Mouse (Mus musculus) MEL (cell line): ENCODE data around the gene Psmd3. TPM values are rescaled to one million over a fixed set of nuclear protein-coding genes. Genes with fewer than 3 reads are reported as not detected.

Source experiments
- DNase-seq: peaks from one replicate; pipeline ENCODE4 v3.0.0; 2011; ENCODE audit warnings: low read depth, low spot score
- H3K27ac ChIP-seq: 2 replicates; pipeline ENCODE4 v1.5.1; 2012; ENCODE audit warnings: low read depth, mild to moderate bottlenecking, control low read depth, low read length, moderate library complexity; ENCODE audit not compliant: control insufficient read depth
- H3K27me3 ChIP-seq, 2 experiments: fragments of 150-350 bp in 1 of 2; sonication (generic) in 1 of 2; 2 replicates each; pipeline ENCODE4 v1.6.1; 2012; ENCODE audit warnings: low read length in 2 of 2, mild to moderate bottlenecking in 2 of 2, improper control_type of control experiment in 1 of 2, moderate library complexity in 1 of 2; ENCODE audit not compliant: insufficient read depth in 2 of 2, control insufficient read depth in 1 of 2
- H3K36me3 ChIP-seq, 2 experiments: 2 replicates each; pipeline ENCODE4 v1.6.1; 2012 to 2014; ENCODE audit warnings: low read length in 2 of 2, improper control_type of control experiment in 1 of 2, inconsistent platforms in 1 of 2, mild to moderate bottlenecking in 1 of 2; ENCODE audit not compliant: insufficient read depth in 2 of 2, control insufficient read depth in 1 of 2
- H3K4me1 ChIP-seq, 2 experiments: fragments of 150-350 bp in 1 of 2; sonication (generic) in 1 of 2; 2 replicates each; pipeline ENCODE4 v1.6.1; 2012; ENCODE audit warnings: low read length in 2 of 2, improper control_type of control experiment in 1 of 2, mild to moderate bottlenecking in 1 of 2; ENCODE audit not compliant: insufficient read depth in 2 of 2, control insufficient read depth in 1 of 2
- H3K4me3 ChIP-seq, 2 experiments: fragments of 150-350 bp in 1 of 2; sonication (generic) in 1 of 2; 2 replicates each; pipeline ENCODE4 v1.5.1; 2012; ENCODE audit warnings: low read depth in 2 of 2, low read length in 2 of 2, mild to moderate bottlenecking in 2 of 2, moderate library complexity in 2 of 2, control low read depth in 1 of 2, improper control_type of control experiment in 1 of 2; ENCODE audit not compliant: control insufficient read depth in 1 of 2, insufficient read depth in 1 of 2
- H3K79me2 ChIP-seq: 2 replicates; pipeline ENCODE4 v1.6.1; 2012; ENCODE audit warnings: mild to moderate bottlenecking, low read length, moderate library complexity; ENCODE audit not compliant: control insufficient read depth, poor library complexity, insufficient read depth
- H3K9ac ChIP-seq: 2 replicates; pipeline ENCODE4 v1.6.1; 2012; ENCODE audit warnings: low read depth, mild to moderate bottlenecking, control low read depth, low read length, moderate library complexity; ENCODE audit not compliant: control insufficient read depth, poor library complexity, severe bottlenecking
- H3K9me3 ChIP-seq: fragments of 150-350 bp; sonication (generic); replicated peaks from 2 replicates; pipeline ENCODE4 v1.6.1; 2012; ENCODE audit warnings: mild to moderate bottlenecking, low read length, improper control_type of control experiment, moderate library complexity; ENCODE audit not compliant: insufficient read depth
- CHD1 ChIP-seq: IDR thresholded peaks from 2 replicates; pipeline ENCODE4 v1.6.1; 2012; ENCODE audit warnings: low read depth, mild to moderate bottlenecking, inconsistent platforms, low read length, improper control_type of control experiment
- CTCF ChIP-seq, 3 experiments: IDR thresholded peaks in 2 of 3; conservative IDR thresholded peaks in 1 of 3; 2 replicates each; pipeline ENCODE4 v1.5.1; 2011 to 2012; ENCODE audit warnings: low read length in 3 of 3, low read depth in 2 of 3, mild to moderate bottlenecking in 2 of 3, improper control_type of control experiment in 1 of 3, inconsistent platforms in 1 of 3, mixed read lengths in 1 of 3, moderate library complexity in 1 of 3; ENCODE audit not compliant: control insufficient read depth in 1 of 3, insufficient read depth in 1 of 3, poor library complexity in 1 of 3, severe bottlenecking in 1 of 3
- E2F4 ChIP-seq: IDR thresholded peaks from 2 replicates; pipeline ENCODE4 v1.6.1; 2011; ENCODE audit warnings: low read depth, low read length, improper control_type of control experiment, borderline replicate concordance
- GATA1 ChIP-seq: IDR thresholded peaks from 2 replicates; pipeline ENCODE4 v1.6.1; 2011; ENCODE audit warnings: low read depth, low read length, improper control_type of control experiment
- JUND ChIP-seq: IDR thresholded peaks from 2 replicates; pipeline ENCODE4 v1.6.1; 2011; ENCODE audit warnings: low read depth, mild to moderate bottlenecking, improper control_type of control experiment, low read length
- MAZ ChIP-seq: IDR thresholded peaks from 2 replicates; pipeline ENCODE4 v1.6.1; 2012; ENCODE audit warnings: low read depth, mild to moderate bottlenecking, inconsistent platforms, low read length, improper control_type of control experiment
- MXI1 ChIP-seq: IDR thresholded peaks from 2 replicates; pipeline ENCODE4 v1.6.1; 2011; ENCODE audit warnings: mild to moderate bottlenecking, low read depth, low read length, improper control_type of control experiment
- NELFE ChIP-seq: IDR thresholded peaks from 2 replicates; pipeline ENCODE4 v1.6.1; 2011; ENCODE audit warnings: low read depth, low read length, improper control_type of control experiment
- POLR2AphosphoS5 ChIP-seq: IDR thresholded peaks from 2 replicates; pipeline ENCODE4 v1.6.1; 2012; ENCODE audit warnings: low read depth, borderline replicate concordance, mild to moderate bottlenecking, inconsistent platforms, low read length, moderate library complexity, mixed read lengths
- RCOR1 ChIP-seq: IDR thresholded peaks from 2 replicates; pipeline ENCODE4 v1.6.1; 2012; ENCODE audit warnings: low read depth, mild to moderate bottlenecking, inconsistent platforms, low read length, improper control_type of control experiment
- SIN3A ChIP-seq: IDR thresholded peaks from 2 replicates; pipeline ENCODE4 v1.6.1; 2012; ENCODE audit warnings: low read length, improper control_type of control experiment, inconsistent platforms
- SMC3 ChIP-seq: IDR thresholded peaks from 2 replicates; pipeline ENCODE4 v1.6.1; 2011; ENCODE audit warnings: low read depth, low read length, improper control_type of control experiment
- TCF12 ChIP-seq: IDR thresholded peaks from 2 replicates; pipeline ENCODE4 v1.6.1; 2014; ENCODE audit warnings: low read depth, mild to moderate bottlenecking, inconsistent platforms, low read length, improper control_type of control experiment, moderate library complexity
- USF2 ChIP-seq, 2 experiments: IDR thresholded peaks; 2 replicates each; pipeline ENCODE4 v1.6.1; 2011 to 2012; ENCODE audit warnings: improper control_type of control experiment in 2 of 2, low read length in 2 of 2, borderline replicate concordance in 1 of 2, inconsistent platforms in 1 of 2, low read depth in 1 of 2, mild to moderate bottlenecking in 1 of 2; ENCODE audit not compliant: insufficient read depth in 1 of 2
- ZC3H11A ChIP-seq: IDR thresholded peaks from 2 replicates; pipeline ENCODE4 v1.6.1; 2012; ENCODE audit warnings: low read depth, mild to moderate bottlenecking, inconsistent platforms, low read length, improper control_type of control experiment
- ZKSCAN1 ChIP-seq: IDR thresholded peaks from 2 replicates; pipeline ENCODE4 v1.6.1; 2012; ENCODE audit warnings: low read depth, mild to moderate bottlenecking, inconsistent platforms, low read length, improper control_type of control experiment, moderate library complexity
- polyA plus RNA-seq, 2 experiments: library from polyadenylated mRNA; stranded (reverse) in 1 of 2; unstranded in 1 of 2; fragments of >175 nt in 1 of 2; fragments of >200 nt in 1 of 2; gene quantifications; 2 replicates each; pipeline versions ENCODE4 v1.2.1 to v1.2.4; 2012; ENCODE audit warnings: low replicate concordance in 2 of 2, low read depth in 1 of 2; ENCODE audit not compliant: insufficient read length in 2 of 2, insufficient read depth in 1 of 2, missing spikeins in 1 of 2
- total RNA-seq: library from RNA; depleted of rRNA; stranded (reverse); fragments of 300-350 nt; gene quantifications from 2 replicates; pipeline ENCODE4 v1.2.3, GENCODE M21; 2012

Psmd3 gene
- total and polyA plus RNA-seq, 3 experiments: 214 to 417 (median 350) TPM

DNA sequence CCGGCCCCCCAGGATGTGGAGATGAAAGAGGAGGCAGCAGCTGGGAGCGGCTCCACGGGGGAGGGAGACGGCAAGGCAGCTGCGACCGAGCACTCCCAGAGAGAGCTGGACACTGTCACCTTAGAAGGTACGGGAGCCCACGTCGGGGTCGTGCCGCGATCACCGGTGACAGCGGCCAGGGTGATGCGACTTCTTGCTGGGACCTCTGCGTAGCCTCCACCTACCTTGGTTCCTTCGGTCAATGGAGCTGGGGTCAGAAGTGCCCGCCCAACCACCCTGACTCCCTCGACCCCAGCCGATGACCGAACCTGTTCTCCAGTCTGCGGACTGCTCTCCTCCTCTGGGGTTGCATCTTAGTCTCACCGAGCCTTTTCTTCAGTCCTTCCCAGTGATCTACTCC is 457 bp downstream of the Psmd3 start:
- DNase-seq: no peak
- TF ChIP-seq ZKSCAN1 (no peak), CHD1 (no peak), TCF12 (no peak), JUND (no peak), E2F4 (no peak), MAZ (no peak), POLR2AphosphoS5 (no peak), USF2 (IDR thresholded peaks at IDR 0.05; ENCODE audit: borderline replicate concordance in 1 of 2, insufficient read depth in 1 of 2, low read depth in 1 of 2, low read length in 2 of 2) (no peak), MXI1 (no peak), NELFE (no peak)
- Histone ChIP-seq H3K4me3 (peak overlapping the region; percentile 92 to 94), H3K27ac (peak overlapping the region; percentile 40), H3K27me3 (no peaks in the 10 kb centered on the region), H3K9me3 (no peaks in the 10 kb centered on the region), H3K4me1 (peaks cover 2 to 12% of the 10 kb centered on the region in 2 experiments), H3K9ac (peak overlapping the region; percentile 89), H3K79me2 (peaks cover 32% of the 10 kb centered on the region), H3K36me3 (peaks cover 16 to 21% of the 10 kb centered on the region in 2 experiments)

DNA sequence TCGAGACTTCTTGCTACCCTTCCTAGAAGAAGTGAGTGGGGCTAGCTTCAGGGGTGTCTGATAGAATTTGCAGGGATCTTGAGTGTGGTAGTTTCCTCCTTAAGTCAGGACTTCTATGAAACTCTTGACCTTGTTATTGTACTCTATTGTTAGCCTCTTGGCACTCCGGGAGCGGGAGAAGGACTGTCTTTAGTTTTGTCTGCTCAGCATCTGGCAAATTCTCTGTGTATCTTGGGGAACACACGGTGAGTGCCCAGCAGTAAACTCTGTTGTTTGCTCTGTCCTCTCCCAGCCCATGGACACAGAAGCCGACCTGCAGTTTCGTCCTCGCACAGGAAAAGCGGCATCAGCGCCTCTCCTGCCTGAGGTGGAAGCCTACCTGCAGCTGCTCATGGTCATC is 3.3 kb downstream of the Psmd3 start:
- H3K9me3 ChIP-seq: no peaks in the 10 kb centered on the region
- H3K9ac ChIP-seq: no peak overlapping the region
- no peaks in the 10 kb centered on the region for H3K27me3 ChIP-seq
- no peak overlapping the region for H3K27ac ChIP-seq
- peaks cover 21 to 23% of the 10 kb centered on the region in 2 experiments for H3K36me3 ChIP-seq
- no peak for DNase-seq
- H3K79me2 ChIP-seq: peaks cover 32% of the 10 kb centered on the region
- no peak for TF ChIP-seq SMC3
- TF ChIP-seq CTCF (IDR thresholded peaks at IDR 0.05 in 2 of 3, conservative IDR thresholded peaks at IDR 0.05 in 1 of 3; ENCODE audit: control insufficient read depth in 1 of 3, insufficient read depth in 1 of 3, low read depth in 2 of 3, low read length in 3 of 3, poor library complexity in 1 of 3, severe bottlenecking in 1 of 3): no peak
- TF ChIP-seq ZC3H11A: no peak
- H3K4me3 ChIP-seq: no peak overlapping the region
- peaks cover 2 to 12% of the 10 kb centered on the region in 2 experiments for H3K4me1 ChIP-seq

GRCm38 (mm10) chr11:98686976-98687375 is 4.6 kb downstream of the Psmd3 start:
- peaks cover 12 to 35% of the 10 kb centered on the region in 2 experiments for H3K36me3 ChIP-seq
- TF ChIP-seq E2F4 (no peak), POLR2AphosphoS5 (no peak), GATA1 (no peak), RCOR1 (no peak), SMC3 (no peak), SIN3A (no peak)
- H3K4me3 ChIP-seq: no peak overlapping the region
- no peak overlapping the region for H3K9ac ChIP-seq
- no peaks in the 10 kb centered on the region for H3K27me3 ChIP-seq
- no peaks in the 10 kb centered on the region for H3K9me3 ChIP-seq
- no peak for DNase-seq
- peaks cover 0 to 2% of the 10 kb centered on the region in 2 experiments; a peak in 2 of 4 replicates for H3K4me1 ChIP-seq
- no peak overlapping the region for H3K27ac ChIP-seq
- peaks cover 32% of the 10 kb centered on the region for H3K79me2 ChIP-seq
